ENCODE assay signal across 17 mouse cellular contexts in genomic region chr3:130716555-130716954, GRCm38 (mm10).
"Had no signal": no experiment of that assay in that cellular context is flagged by ENCODE, and none has a peak within 500 bp of the region (broad histone marks: within the 10 kb centered on the region; RNA-seq: fewer than 3 reads in every experiment).

No protein-coding gene starts in this region.

- DNase-seq: lung, adult 18-20 months; lung, embryonic 14.5 days; lung, postnatal 10 days; lung, postnatal 4 days; retina, postnatal 1 day; right cerebral cortex, adult 18-20 months; right cerebral cortex, postnatal 25 days; spleen, adult 18-20 months; thymus, adult 18-20 months; thymus, postnatal 14 days; thymus, postnatal 36 days had no signal

- H3K9ac ChIP-seq: lung, embryonic 14.5 days; midbrain, embryonic 13.5 days; neural tube, embryonic 13.5 days; neural tube, embryonic 15.5 days had no signal

- H3K27me3 ChIP-seq: midbrain, embryonic 13.5 days; neural tube, embryonic 13.5 days; neural tube, embryonic 15.5 days had no signal

- H3K27ac ChIP-seq: midbrain, embryonic 10.5 days; midbrain, embryonic 13.5 days; neural tube, embryonic 13.5 days; neural tube, embryonic 15.5 days had no signal

- H3K4me1 ChIP-seq: neural tube, embryonic 13.5 days had no signal

- H3K36me3 ChIP-seq: midbrain, embryonic 10.5 days; midbrain, embryonic 13.5 days; neural tube, embryonic 13.5 days; neural tube, embryonic 15.5 days had no signal

- H3K9me3 ChIP-seq: midbrain, embryonic 10.5 days; midbrain, embryonic 13.5 days; neural tube, embryonic 13.5 days; neural tube, embryonic 15.5 days had no signal

- H3K4me2 ChIP-seq: lung, embryonic 14.5 days; midbrain, embryonic 13.5 days; neural tube, embryonic 13.5 days; neural tube, embryonic 15.5 days had no signal

- ATAC-seq: midbrain, embryonic 13.5 days; midbrain, embryonic 16.5 days had no signal

- H3K4me3 ChIP-seq: midbrain, embryonic 10.5 days; midbrain, embryonic 13.5 days; myocyte; neural tube, embryonic 13.5 days; neural tube, embryonic 15.5 days had no signal
